18 mouse cellular contexts compared by ENCODE assay signal in genomic region chr17:49515141-49515540, GRCm38 (mm10). TPM values are rescaled to one million over a fixed set of nuclear protein-coding genes. Genes with fewer than 3 reads are reported as not detected.
"Had no signal": no experiment of that assay in that cellular context is flagged by ENCODE, and none has a peak within 500 bp of the region (broad histone marks: within the 10 kb centered on the region; RNA-seq: fewer than 3 reads in every experiment).

No protein-coding gene starts in this region.

- H3K4me3 ChIP-seq: layer of hippocampus, adult 2 months; megakaryocyte, embryonic 14.5 days; midbrain, embryonic 10.5 days; midbrain, embryonic 13.5 days; myocyte; neural tube, embryonic 13.5 days; stomach, embryonic 15.5 days had no signal

- H3K4me1 ChIP-seq: megakaryocyte, embryonic 14.5 days; midbrain, embryonic 10.5 days had no signal

- H3K36me3 ChIP-seq: midbrain, embryonic 10.5 days; midbrain, embryonic 13.5 days; neural tube, embryonic 13.5 days; stomach, embryonic 15.5 days had no signal

- H3K9me3 ChIP-seq: midbrain, embryonic 10.5 days; midbrain, embryonic 13.5 days; neural tube, embryonic 13.5 days; stomach, embryonic 15.5 days had no signal

- H3K9ac ChIP-seq: liver, embryonic 14.5 days; liver, postnatal 0 days; lung, embryonic 14.5 days; midbrain, embryonic 13.5 days; neural tube, embryonic 13.5 days; stomach, embryonic 15.5 days had no signal

- H3K27me3 ChIP-seq: megakaryocyte, embryonic 14.5 days; midbrain, embryonic 13.5 days; neural tube, embryonic 13.5 days; stomach, embryonic 15.5 days had no signal

- H3K4me2 ChIP-seq: lung, embryonic 14.5 days; midbrain, embryonic 13.5 days; neural tube, embryonic 13.5 days; stomach, embryonic 15.5 days had no signal

- H3K27ac ChIP-seq: layer of hippocampus, adult 2 months; liver, embryonic 14.5 days; midbrain, embryonic 10.5 days; midbrain, embryonic 13.5 days; neural tube, embryonic 13.5 days; stomach, embryonic 15.5 days had no signal

- DNase-seq: layer of hippocampus, adult 9-11 months; liver, postnatal 0 days; lung, postnatal 36 days; retina, postnatal 1 day; right cerebral cortex, postnatal 25 days; spleen, adult 18-20 months; thymus, postnatal 25 days had no signal

- ATAC-seq: liver, postnatal 0 days; midbrain, embryonic 13.5 days; midbrain, embryonic 16.5 days had no signal

RNA-seq across cellular contexts. Expression of gene Daam2, which starts 49.0 kb away (rescaled TPM):
- total RNA-seq: neutrophil, adult 5-6 weeks had no signal
